Mouse (Mus musculus): Measurements from ENCODE around the gene Mif. TPM values are rescaled to one million over a fixed set of nuclear protein-coding genes. Genes with fewer than 3 reads are reported as not detected.

Gene Mif
- polyA plus RNA-seq, 1 experiment from 2014 or later = 1,679 TPM

DNA sequence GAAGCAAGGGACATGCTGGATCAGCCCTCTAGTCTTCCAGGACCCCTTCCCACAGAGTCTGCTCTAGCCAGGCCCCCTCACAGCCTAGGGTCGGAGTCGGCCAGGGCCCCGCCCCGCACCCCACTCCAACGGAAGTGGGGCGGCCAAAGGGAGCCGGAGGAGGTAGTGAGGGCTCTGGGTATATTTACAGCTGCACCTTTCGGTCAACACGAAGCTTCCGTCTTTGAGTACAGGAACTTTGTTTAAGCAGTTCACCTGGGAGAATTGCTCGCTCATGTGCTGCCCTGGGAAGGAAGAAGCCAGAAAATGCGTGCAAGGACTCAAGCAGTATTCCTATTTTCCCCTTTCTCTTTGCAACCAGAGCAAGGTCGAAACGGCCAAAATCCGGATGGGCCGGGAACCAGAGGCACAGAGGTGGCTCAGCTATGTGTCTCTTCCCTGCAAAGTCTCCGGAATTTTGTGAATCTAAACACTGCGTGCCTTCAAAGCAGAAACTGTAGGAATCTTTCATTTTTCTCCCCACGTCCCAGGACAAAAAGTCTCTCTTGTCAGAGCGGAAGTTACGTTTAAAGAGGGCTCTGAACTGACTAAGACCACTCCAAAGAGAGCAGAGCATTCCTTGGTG lies 26.5 kb downstream of the Mif start:
- ATAC-seq (ENCODE audit: low read depth) = no peak
- peaks cover 43% of the 10 kb centered on the region for H3K4me1 ChIP-seq (replicated peaks)
- H3K36me3 ChIP-seq = no peaks in the 10 kb centered on the region
- no peak overlapping the region for H3K27ac ChIP-seq (replicated peaks)
- WGBS = 12% methylated on average over 21 of the region's 21 CpGs
- no peaks in the 10 kb centered on the region for H3K9me3 ChIP-seq
- H3K4me2 ChIP-seq = peak overlapping the region; percentile 63
- 0 out of 2 replicates have a peak overlapping the region, but pooled peaks have one; percentile 56 for H3K9ac ChIP-seq
- peaks cover 33% of the 10 kb centered on the region for H3K27me3 ChIP-seq
- H3K4me3 ChIP-seq = peak overlapping the region; percentile 34

DNA sequence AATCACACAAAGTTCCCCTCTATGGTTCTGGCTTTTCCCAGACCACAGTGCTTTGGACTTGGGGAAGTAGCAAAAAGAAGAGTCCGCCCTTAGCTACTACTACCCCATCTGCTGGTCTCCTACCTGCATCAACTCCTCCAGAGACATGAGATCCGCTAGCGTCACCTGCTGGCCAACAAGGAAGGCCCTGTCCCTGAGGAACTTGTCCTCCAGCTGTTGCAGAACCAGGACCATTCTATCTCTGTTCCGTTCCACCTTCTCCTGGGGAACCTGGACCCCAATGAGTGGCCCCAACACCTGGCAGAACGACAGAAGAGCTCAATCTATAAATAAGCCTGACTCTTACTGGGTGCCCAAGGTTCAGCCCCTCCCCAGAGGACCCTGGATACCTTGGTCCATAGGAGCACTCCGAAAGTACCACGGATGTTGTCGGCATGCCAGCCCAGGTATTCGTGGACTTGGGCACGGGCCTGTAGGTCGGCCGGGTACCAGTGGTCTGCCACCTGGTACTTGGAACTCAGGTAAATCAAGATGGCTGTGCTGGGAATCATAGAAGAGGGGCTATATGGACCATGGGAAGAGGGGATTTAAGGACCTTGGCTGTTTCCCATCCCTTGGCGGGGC lies 27.7 kb downstream of the Mif start:
- H3K36me3 ChIP-seq = no peaks in the 10 kb centered on the region
- no peak for ATAC-seq (ENCODE audit: low read depth)
- H3K4me1 ChIP-seq (replicated peaks) = peaks cover 35% of the 10 kb centered on the region
- no peaks in the 10 kb centered on the region for H3K9me3 ChIP-seq
- H3K27me3 ChIP-seq = peaks cover 33% of the 10 kb centered on the region
- no peak overlapping the region for H3K27ac ChIP-seq (replicated peaks)
- H3K4me3 ChIP-seq = no peak overlapping the region
- H3K4me2 ChIP-seq = no peak overlapping the region
- no peak overlapping the region for H3K9ac ChIP-seq
- 66% methylated on average over 13 of the region's 13 CpGs for WGBS

DNA sequence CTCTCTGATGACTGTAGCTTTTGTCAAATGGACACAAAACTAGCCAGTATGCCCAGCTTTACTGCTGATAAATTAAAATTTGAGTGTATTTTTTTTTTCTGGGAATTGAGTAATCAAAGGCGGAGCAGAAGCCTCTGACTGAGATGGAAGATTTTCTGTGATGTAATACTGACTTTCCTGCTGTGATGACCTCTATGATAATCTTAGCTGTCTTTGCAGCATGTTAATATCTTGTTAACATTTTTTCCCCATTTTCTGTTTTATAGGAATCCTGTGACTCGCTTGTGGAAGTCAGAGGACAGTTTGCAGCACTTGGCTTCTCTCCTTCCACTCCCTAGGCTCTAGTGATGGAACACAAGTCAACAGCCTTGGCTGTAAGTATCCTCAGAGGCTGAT lies 29.8 kb downstream of the Mif start:
- no peaks in the 10 kb centered on the region for H3K36me3 ChIP-seq
- no peaks in the 10 kb centered on the region for H3K9me3 ChIP-seq
- no peak for ATAC-seq (ENCODE audit: low read depth)
- peaks cover 31% of the 10 kb centered on the region for H3K27me3 ChIP-seq
- H3K4me3 ChIP-seq = no peak overlapping the region
- H3K27ac ChIP-seq (replicated peaks) = no peak overlapping the region
- 90% methylated on average over 2 of the region's 2 CpGs for WGBS
- H3K4me1 ChIP-seq (replicated peaks) = peaks cover 20% of the 10 kb centered on the region
- no peak overlapping the region for H3K9ac ChIP-seq
- H3K4me2 ChIP-seq = no peak overlapping the region

- Histone ChIP-seq H3K36me3 (no peaks in the 10 kb centered on the region), H3K4me1 (replicated peaks) (peaks cover 15% of the 10 kb centered on the region), H3K4me3 (no peak overlapping the region), H3K27me3 (peaks cover 25% of the 10 kb centered on the region), H3K27ac (replicated peaks) (no peak overlapping the region), H3K4me2 (no peak overlapping the region), H3K9me3 (no peaks in the 10 kb centered on the region), H3K9ac (no peak overlapping the region)
- ATAC-seq (ENCODE audit: low read depth) = no peak
- WGBS = 84% methylated on average over 2 of the region's 2 CpGs
Measured at GRCm38 (mm10) chr10:75829529-75830274, 30.3 kb downstream of the Mif start.

GRCm38 (mm10) chr10:75828500-75828931 lies 31.5 kb downstream of the Mif start:
- Histone ChIP-seq H3K36me3 (no peaks in the 10 kb centered on the region), H3K27me3 (peaks cover 14% of the 10 kb centered on the region)
- no peak for ATAC-seq (ENCODE audit: low read depth)

GRCm38 (mm10) chr10:75827668-75828360 lies 32.2 kb downstream of the Mif start:
- Histone ChIP-seq H3K36me3 (no peaks in the 10 kb centered on the region), H3K4me2 (no peak overlapping the region), H3K9ac (no peak overlapping the region), H3K4me1 (replicated peaks) (no peaks in the 10 kb centered on the region), H3K4me3 (no peak overlapping the region), H3K9me3 (no peaks in the 10 kb centered on the region), H3K27me3 (peaks cover 6% of the 10 kb centered on the region; the same call in 1 of the 2 replicates), H3K27ac (replicated peaks) (no peak overlapping the region)
- no peak for ATAC-seq (ENCODE audit: low read depth)
- 95% methylated on average over 4 of the region's 4 CpGs for WGBS

More at GRCm38 (mm10) chr10:75828500-75828931, 31.5 kb downstream of the Mif start:
- Histone ChIP-seq H3K9me3 (no peaks in the 10 kb centered on the region), H3K27ac (replicated peaks) (no peak overlapping the region), H3K4me2 (no peak overlapping the region), H3K9ac (no peak overlapping the region), H3K4me3 (no peak overlapping the region), H3K4me1 (replicated peaks) (peaks cover 3% of the 10 kb centered on the region)

GRCm38 (mm10) chr10:75824530-75824929 lies 35.5 kb downstream of the Mif start:
- H3K4me2 ChIP-seq = no peak overlapping the region
- no peaks in the 10 kb centered on the region for H3K9me3 ChIP-seq
- H3K36me3 ChIP-seq = no peaks in the 10 kb centered on the region
- no peaks in the 10 kb centered on the region for H3K27me3 ChIP-seq
- ATAC-seq (ENCODE audit: low read depth) = no peak
- H3K4me3 ChIP-seq = no peak overlapping the region
- WGBS = 90% methylated on average over 4 of the region's 4 CpGs
- no peaks in the 10 kb centered on the region for H3K4me1 ChIP-seq (replicated peaks)
- no peak overlapping the region for H3K27ac ChIP-seq (replicated peaks)
- no peak overlapping the region for H3K9ac ChIP-seq

DNA sequence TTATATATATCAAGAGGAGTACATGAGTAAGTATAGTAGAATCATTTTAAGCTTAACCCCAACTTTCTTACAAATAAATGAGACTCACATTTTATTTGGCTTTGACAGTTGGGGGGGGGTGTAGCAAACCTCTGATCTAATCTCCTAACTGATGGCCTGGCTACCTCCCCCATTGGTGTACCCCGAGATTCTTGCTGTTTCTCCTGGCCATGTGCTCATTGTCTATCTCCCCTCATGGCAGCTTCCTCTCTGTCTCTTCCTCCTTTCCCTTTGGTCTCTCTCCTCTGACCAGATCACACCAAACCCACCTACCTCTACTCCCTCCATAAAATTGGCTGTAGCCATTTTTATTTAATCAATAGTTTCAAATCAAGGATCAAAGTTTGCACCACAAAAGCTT lies 36.3 kb downstream of the Mif start:
- Histone ChIP-seq H3K27me3 (no peaks in the 10 kb centered on the region), H3K36me3 (no peaks in the 10 kb centered on the region), H3K4me1 (replicated peaks) (no peaks in the 10 kb centered on the region), H3K9me3 (no peaks in the 10 kb centered on the region), H3K27ac (replicated peaks) (no peak overlapping the region), H3K4me2 (no peak overlapping the region), H3K4me3 (no peak overlapping the region), H3K9ac (no peak overlapping the region)
- 92% methylated on average over 1 of the region's 1 CpGs for WGBS
- no peak for ATAC-seq (ENCODE audit: low read depth)

GRCm38 (mm10) chr10:75822443-75822842 lies 37.6 kb downstream of the Mif start, which contains the start of gene Gstt4:
Gene Gstt4, minus strand, starts transcription at chr10:75822543.
- Histone ChIP-seq H3K4me2 (no peak within 1 kb of the TSS), H3K9me3 (no peaks in the 10 kb centered on the region), H3K9ac (no peak within 1 kb of the TSS), H3K4me1 (replicated peaks) (no peaks in the 10 kb centered on the region), H3K27me3 (no peaks in the 10 kb centered on the region), H3K4me3 (no peak within 1 kb of the TSS), H3K27ac (replicated peaks) (no peak within 1 kb of the TSS), H3K36me3 (no peaks in the 10 kb centered on the region)
- no peak for ATAC-seq (ENCODE audit: low read depth)
- 96% methylated on average over 2 of the region's 2 CpGs for WGBS

GRCm38 (mm10) chr10:75819882-75820281 lies 40.2 kb downstream of the Mif start:
- no peaks in the 10 kb centered on the region for H3K27me3 ChIP-seq
- 85% methylated on average over 5 of the region's 5 CpGs for WGBS
- no peak for ATAC-seq (ENCODE audit: low read depth)
- H3K9ac ChIP-seq = no peak overlapping the region
- no peak overlapping the region for H3K4me2 ChIP-seq
- H3K36me3 ChIP-seq = no peaks in the 10 kb centered on the region
- no peaks in the 10 kb centered on the region for H3K9me3 ChIP-seq
- no peak overlapping the region for H3K27ac ChIP-seq (replicated peaks)
- H3K4me1 ChIP-seq (replicated peaks) = no peaks in the 10 kb centered on the region
- H3K4me3 ChIP-seq = no peak overlapping the region

DNA sequence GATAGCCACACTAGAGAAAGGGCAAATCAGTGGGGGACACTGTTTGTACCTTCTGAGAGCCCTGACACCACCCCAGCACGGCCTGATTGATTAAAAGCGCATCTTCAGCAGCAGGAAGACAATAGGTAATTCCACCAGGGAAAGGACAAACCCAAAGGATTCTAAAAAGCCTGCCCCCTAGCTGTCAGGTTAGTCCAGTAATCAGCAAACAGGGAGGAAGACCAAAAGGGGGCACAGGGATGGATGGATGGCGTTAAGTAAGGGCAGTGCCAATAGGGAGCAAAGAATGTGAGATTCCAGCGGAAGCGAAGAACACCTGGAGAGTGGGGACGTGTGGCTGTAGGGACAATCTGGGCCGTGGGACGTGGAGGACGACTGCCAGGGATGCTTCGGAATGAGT lies 41.4 kb downstream of the Mif start:
- WGBS = 69% methylated on average over 10 of the region's 10 CpGs
- no peaks in the 10 kb centered on the region for H3K36me3 ChIP-seq
- no peak for ATAC-seq (ENCODE audit: low read depth)
- H3K27ac ChIP-seq (replicated peaks) = no peak overlapping the region
- no peaks in the 10 kb centered on the region for H3K27me3 ChIP-seq
- H3K4me3 ChIP-seq = no peak overlapping the region
- no peak overlapping the region for H3K9ac ChIP-seq
- no peaks in the 10 kb centered on the region for H3K4me1 ChIP-seq (replicated peaks)
- no peak overlapping the region for H3K4me2 ChIP-seq
- H3K9me3 ChIP-seq = no peaks in the 10 kb centered on the region

All from neural tube, embryonic 13.5 days (tissue).